Mouse (Mus musculus) C2C12 (cell line): Measurements from ENCODE around the gene Fbn1. TPM values are rescaled to one million over a fixed set of nuclear protein-coding genes. Genes with fewer than 3 reads are reported as not detected.

Source experiments
- H3K27me3 ChIP-seq: one replicate; pipeline ENCODE4 v1.6.1; 2011; ENCODE audit not compliant: control insufficient read depth, insufficient read depth, insufficient read length
- H3K36me3 ChIP-seq: one replicate; pipeline ENCODE4 v1.6.1; 2011; ENCODE audit not compliant: control insufficient read depth, insufficient read depth
- H3K4me3 ChIP-seq: one replicate; pipeline ENCODE4 v1.5.1; 2011; ENCODE audit warnings: mild to moderate bottlenecking, control low read depth; ENCODE audit not compliant: poor library complexity, insufficient read depth, severe bottlenecking
- H3K79me2 ChIP-seq: one replicate; pipeline ENCODE4 v1.6.1; 2011; ENCODE audit not compliant: control insufficient read depth, insufficient read depth
- H3K79me3 ChIP-seq: one replicate; pipeline ENCODE4 v1.6.1; 2011; ENCODE audit warnings: low read depth, control low read depth
- H3ac ChIP-seq: one replicate; pipeline ENCODE3; 2011; ENCODE audit warnings: low read depth; ENCODE audit not compliant: control insufficient read depth, insufficient read length
- CEBPB ChIP-seq: IDR thresholded peaks from one replicate; pipeline ENCODE4 v1.6.1; 2011; ENCODE audit warnings: low read depth, mild to moderate bottlenecking, control low read depth, moderate library complexity
- CTCF ChIP-seq: IDR thresholded peaks from one replicate; pipeline ENCODE4 v1.5.1; 2011; ENCODE audit not compliant: control insufficient read depth, insufficient read depth, insufficient read length
- FOSL1 ChIP-seq: IDR thresholded peaks from one replicate; pipeline ENCODE4 v1.8.0; 2011; ENCODE audit warnings: mild to moderate bottlenecking, low read length; ENCODE audit not compliant: poor library complexity, insufficient read depth, severe bottlenecking
- MAX ChIP-seq: IDR thresholded peaks from one replicate; pipeline ENCODE4 v1.6.1; 2011; ENCODE audit warnings: mild to moderate bottlenecking, control low read depth
- MYOD1 ChIP-seq: IDR thresholded peaks from one replicate; pipeline ENCODE4 v1.6.1; 2011; ENCODE audit warnings: low read depth; ENCODE audit not compliant: control insufficient read depth, insufficient read length
- MYOG ChIP-seq: IDR thresholded peaks from one replicate; pipeline ENCODE4 v1.6.1; 2011; ENCODE audit not compliant: control insufficient read depth, insufficient read length; ENCODE audit errors: extremely low read depth
- USF1 ChIP-seq: IDR thresholded peaks from one replicate; pipeline ENCODE4 v1.6.1; 2011; ENCODE audit warnings: low read depth, mild to moderate bottlenecking, control low read depth, moderate library complexity
- polyA plus RNA-seq: library from polyadenylated mRNA; unstranded; fragments of >200 nt; fragmentation: generic; extraction: Trizol; gene quantifications from one replicate; pipeline ENCODE4 v1.2.1, GENCODE M21; 2012; ENCODE audit warnings: missing spikeins

The Fbn1 gene
- polyA plus RNA-seq, 1 experiment = 14.8 TPM

DNA sequence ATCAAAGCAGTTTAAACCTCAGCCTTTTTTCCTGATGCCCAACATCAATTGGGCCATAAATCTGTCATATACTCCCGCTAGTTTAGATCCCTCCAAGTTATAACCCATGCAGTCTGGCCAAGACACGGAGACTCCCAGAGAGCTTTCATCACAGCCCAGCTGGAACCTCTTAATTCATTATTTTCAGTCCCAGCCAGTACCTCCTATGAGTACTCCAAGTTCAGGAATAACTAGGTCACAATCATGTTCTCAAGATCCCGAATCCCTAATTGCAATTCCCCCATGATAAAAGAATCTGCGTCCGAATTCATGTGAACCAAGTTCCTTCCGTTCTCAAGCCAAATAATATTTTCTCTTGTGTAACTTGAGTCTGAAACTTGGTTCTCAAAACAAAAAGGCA lies 58.9 kb downstream of the Fbn1 start:
- H3ac ChIP-seq = no peak overlapping the region
- H3K36me3 ChIP-seq = peaks cover 5% of the 10 kb centered on the region
- H3K79me2 ChIP-seq = peaks cover 31% of the 10 kb centered on the region
- H3K27me3 ChIP-seq = no peaks in the 10 kb centered on the region
- H3K4me3 ChIP-seq = no peak overlapping the region
- H3K79me3 ChIP-seq = peaks cover 3% of the 10 kb centered on the region
- TF ChIP-seq USF1 (no peak), MYOD1 (no peak), CTCF (no peak)

DNA sequence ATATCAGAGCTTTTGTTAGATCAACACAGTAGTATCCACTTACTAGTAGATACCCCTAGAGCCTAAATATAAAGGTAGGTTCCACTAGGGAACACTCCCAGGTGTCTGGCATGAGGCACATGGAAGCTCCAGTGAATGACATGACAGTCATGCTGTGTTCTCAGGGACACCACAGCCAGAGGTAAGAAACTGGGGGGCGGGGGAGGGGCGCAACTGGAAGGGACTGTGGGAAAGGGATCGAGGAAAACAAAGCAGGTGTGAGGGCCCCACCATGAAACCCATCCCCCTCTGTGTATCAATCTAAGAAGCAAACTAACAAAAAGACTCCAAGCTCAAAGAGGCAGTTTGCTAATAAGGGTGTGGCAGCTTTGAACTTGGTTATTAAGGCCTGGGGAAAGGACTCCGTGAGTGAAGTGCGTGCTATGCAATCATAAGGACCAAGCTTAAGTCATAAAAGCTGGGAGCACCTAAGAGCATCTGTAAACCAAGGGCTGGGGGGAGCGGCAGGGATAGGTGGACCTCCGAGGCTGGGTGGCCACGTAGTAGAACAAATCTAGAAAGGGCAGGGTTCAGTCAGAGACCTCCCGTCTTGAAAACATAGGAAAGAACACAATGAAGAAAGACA lies 60.4 kb downstream of the Fbn1 start:
- no peak overlapping the region for H3ac ChIP-seq
- no peak for TF ChIP-seq MYOD1
- TF ChIP-seq FOSL1 = no peak
- TF ChIP-seq USF1 = no peak
- TF ChIP-seq CTCF = no peak
- no peak for TF ChIP-seq MYOG
- no peak for TF ChIP-seq MAX
- TF ChIP-seq CEBPB = no peak

DNA sequence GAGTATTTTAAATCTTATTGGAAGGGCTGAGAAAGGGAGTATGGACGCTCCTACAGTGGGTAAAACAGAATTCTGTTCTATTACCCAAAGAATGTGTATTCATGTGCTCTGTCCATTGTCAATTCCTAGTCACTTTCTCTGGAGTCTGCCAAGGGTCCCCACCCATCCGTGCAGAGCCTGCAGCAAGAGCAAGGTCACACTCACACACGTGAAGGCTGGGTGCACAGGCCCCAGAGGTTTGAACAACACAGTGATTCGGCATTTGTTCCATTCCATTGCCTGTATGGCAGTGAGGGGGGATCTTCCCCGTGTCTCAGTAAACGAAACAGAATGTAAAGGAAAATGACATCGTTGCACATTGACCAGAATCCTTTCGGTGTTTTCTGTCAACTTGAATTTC lies 69.4 kb downstream of the Fbn1 start:
- H3ac ChIP-seq = no peak overlapping the region
- TF ChIP-seq MYOG (no peak), FOSL1 (no peak), USF1 (no peak), CTCF (no peak), CEBPB (no peak), MAX (no peak), MYOD1 (no peak)
- peaks cover 9% of the 10 kb centered on the region for H3K79me3 ChIP-seq
- H3K36me3 ChIP-seq = no peaks in the 10 kb centered on the region
- peaks cover 28% of the 10 kb centered on the region for H3K79me2 ChIP-seq
- no peak overlapping the region for H3K4me3 ChIP-seq
- no peaks in the 10 kb centered on the region for H3K27me3 ChIP-seq

More for the DNA sequence above, 60.4 kb downstream of the Fbn1 start:
- H3K36me3 ChIP-seq = peaks cover 5% of the 10 kb centered on the region
- no peak overlapping the region for H3K4me3 ChIP-seq
- no peaks in the 10 kb centered on the region for H3K27me3 ChIP-seq
- peaks cover 35% of the 10 kb centered on the region for H3K79me2 ChIP-seq
- peaks cover 3% of the 10 kb centered on the region for H3K79me3 ChIP-seq

DNA sequence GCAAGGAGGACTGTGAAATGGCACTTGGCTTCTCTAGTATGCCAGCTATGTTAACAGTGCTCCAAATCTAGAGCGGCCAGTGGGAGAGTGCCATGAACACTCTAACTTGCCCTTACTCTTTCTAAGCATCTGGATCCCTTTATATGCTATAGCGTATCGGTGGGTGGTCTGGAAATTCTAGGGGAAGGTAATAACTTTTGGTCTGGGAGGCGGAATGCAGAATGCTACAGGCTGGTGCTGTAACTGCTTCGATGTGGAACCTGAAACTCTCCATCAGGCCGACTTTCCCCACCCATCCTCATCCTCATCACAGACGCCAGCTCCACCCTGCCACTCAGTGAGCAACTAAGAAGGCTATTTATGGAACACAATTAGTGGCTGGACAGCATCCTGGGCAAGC lies 71.6 kb downstream of the Fbn1 start:
- Histone ChIP-seq H3ac (no peak overlapping the region), H3K79me3 (peaks cover 11% of the 10 kb centered on the region), H3K27me3 (no peaks in the 10 kb centered on the region), H3K4me3 (no peak overlapping the region), H3K79me2 (peaks cover 29% of the 10 kb centered on the region), H3K36me3 (no peaks in the 10 kb centered on the region)
- TF ChIP-seq MYOG (no peak), USF1 (no peak), MYOD1 (no peak), FOSL1 (no peak), CTCF (no peak), CEBPB (no peak), MAX (no peak)

DNA sequence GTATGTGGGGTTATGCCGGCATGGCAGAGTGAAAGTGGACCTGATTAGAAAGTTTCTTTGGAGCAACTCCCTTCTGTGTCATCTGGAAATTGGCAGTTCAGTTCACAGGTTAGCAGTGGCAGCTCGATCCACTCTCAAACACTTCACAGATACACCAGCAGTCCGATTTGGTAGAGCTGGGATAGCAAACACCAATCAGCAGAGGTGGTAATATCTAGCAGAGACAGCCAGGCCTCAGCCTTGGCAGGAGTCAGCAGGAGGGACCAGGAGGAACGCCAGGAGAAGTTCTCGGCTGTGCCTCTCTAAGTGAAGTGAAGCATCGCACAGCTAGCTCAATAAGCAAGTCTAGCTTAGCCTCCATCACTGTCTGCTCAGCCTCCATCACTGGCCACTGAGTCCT lies 74.3 kb downstream of the Fbn1 start:
- H3K27me3 ChIP-seq = no peaks in the 10 kb centered on the region
- TF ChIP-seq MYOG (no peak), CTCF (no peak)
- no peak overlapping the region for H3K4me3 ChIP-seq
- H3K79me2 ChIP-seq = peaks cover 19% of the 10 kb centered on the region
- H3ac ChIP-seq = no peak overlapping the region
- peaks cover 11% of the 10 kb centered on the region for H3K79me3 ChIP-seq
- no peaks in the 10 kb centered on the region for H3K36me3 ChIP-seq

DNA sequence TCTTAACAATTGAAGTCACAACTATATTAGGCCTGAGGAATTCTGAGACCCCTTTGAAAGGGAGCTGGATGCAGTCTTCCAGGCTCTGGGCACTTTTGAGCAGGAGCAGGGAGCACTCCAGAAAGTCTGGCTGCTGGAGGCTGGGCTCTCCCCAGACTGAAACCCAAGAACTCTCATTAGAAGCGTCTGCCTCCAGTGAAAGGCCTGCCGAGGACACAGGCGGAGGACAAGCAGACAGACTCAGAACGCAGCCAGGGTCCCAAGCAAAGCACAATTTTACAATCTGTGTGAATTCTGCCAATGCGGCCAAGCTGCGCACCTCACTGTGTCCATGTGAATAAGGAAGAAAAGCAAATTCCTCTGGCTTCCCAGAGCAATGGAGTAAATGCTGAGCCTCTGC lies 76.3 kb downstream of the Fbn1 start:
- H3K79me2 ChIP-seq = peaks cover 13% of the 10 kb centered on the region
- TF ChIP-seq MYOG = no peak
- no peak for TF ChIP-seq CEBPB
- TF ChIP-seq MYOD1 = no peak
- no peak for TF ChIP-seq CTCF
- no peak for TF ChIP-seq MAX
- TF ChIP-seq FOSL1 = no peak
- TF ChIP-seq USF1 = no peak
- H3ac ChIP-seq = no peak overlapping the region
- H3K4me3 ChIP-seq = no peak overlapping the region
- H3K79me3 ChIP-seq = peaks cover 11% of the 10 kb centered on the region
- H3K36me3 ChIP-seq = no peaks in the 10 kb centered on the region
- no peaks in the 10 kb centered on the region for H3K27me3 ChIP-seq
